Mouse (Mus musculus): Measurements from ENCODE around the gene Tor1a.

GRCm38 (mm10) chr2:30920216-30920615 is 47.5 kb downstream of the Tor1a start:
- TF ChIP-seq CTCF (conservative IDR thresholded peaks at IDR 0.05; ENCODE audit: low read length) = no peak
- TF ChIP-seq POU5F1 (IDR thresholded peaks at IDR 0.05; ENCODE audit: borderline replicate concordance, low read length) = no peak
- TF ChIP-seq NANOG (IDR thresholded peaks at IDR 0.05; ENCODE audit: borderline replicate concordance, low read length) = no peak
